Mouse (Mus musculus): ENCODE measurements around the gene Avp. TPM values are rescaled to one million over a fixed set of nuclear protein-coding genes. Genes with fewer than 3 reads are reported as not detected.

The Avp gene
- total and polyA plus RNA-seq, 2 experiments from 2014 or later: 92.1 to 181 TPM

DNA sequence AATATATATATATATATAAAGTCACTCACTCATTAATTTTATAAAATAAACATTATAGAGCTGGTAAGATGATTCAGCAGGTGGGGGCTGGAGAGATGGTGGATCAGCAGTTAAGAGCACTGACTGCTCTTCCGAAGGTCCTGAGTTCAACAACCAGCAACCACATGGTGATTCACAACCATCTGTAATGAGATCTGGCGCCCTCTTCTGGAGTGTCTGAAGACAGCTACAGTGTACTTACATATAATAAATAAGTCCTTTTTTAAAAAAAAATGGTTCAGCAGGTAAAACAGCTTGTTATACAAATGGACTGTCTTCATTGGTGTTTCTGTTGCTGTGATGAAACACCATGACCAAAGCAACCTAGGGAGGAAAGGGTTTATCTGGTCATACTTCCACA lies 24.3 kb downstream of the Avp start:
- H3K27me3 ChIP-seq (ENCODE audit: insufficient read depth, low read length): no peaks in the 10 kb centered on the region
- H3K4me3 ChIP-seq (ENCODE audit: low read depth, low read length): no peak overlapping the region
- ATAC-seq: no peak
- no peak overlapping the region for H3K9ac ChIP-seq
- TF ChIP-seq CTCF (IDR thresholded peaks at IDR 0.05; ENCODE audit: low read depth): no peak; the same call in none of the 2 replicates
- no peak overlapping the region for H3K4me2 ChIP-seq (ENCODE audit: low read depth)
- no peaks in the 10 kb centered on the region for H3K4me1 ChIP-seq (ENCODE audit: insufficient read depth)
- no peaks in the 10 kb centered on the region for H3K9me3 ChIP-seq (ENCODE audit: low read length)
- no peak for DNase-seq
- H3K27ac ChIP-seq (ENCODE audit: low read depth, low read length): no peak overlapping the region
- WGBS: 76% methylated on average over 2 of the region's 2 CpGs
- peaks cover 48% of the 10 kb centered on the region for H3K36me3 ChIP-seq (ENCODE audit: insufficient read depth)

DNA sequence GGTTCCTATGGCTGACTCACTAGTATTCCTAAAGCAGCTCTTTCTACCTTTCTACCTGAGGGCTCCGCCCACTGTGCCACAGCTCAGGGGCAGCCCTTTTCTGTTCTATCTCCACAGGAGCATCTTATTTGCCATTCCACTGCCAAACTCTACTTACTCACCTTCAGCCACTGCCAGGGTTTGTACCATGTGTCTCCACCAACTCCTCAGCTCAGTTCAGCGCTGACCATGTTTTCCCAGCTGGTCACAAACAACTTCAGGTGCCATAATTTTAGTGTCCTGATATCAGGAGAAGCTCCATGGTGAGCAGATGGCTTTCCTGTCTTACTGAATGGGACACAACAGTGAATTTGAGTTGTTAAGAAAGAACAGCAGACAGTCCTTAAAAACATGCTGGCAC lies 24.9 kb downstream of the Avp start:
- no peak for ATAC-seq
- H3K9me3 ChIP-seq (ENCODE audit: low read length): no peaks in the 10 kb centered on the region
- no peak overlapping the region for H3K4me2 ChIP-seq (ENCODE audit: low read depth)
- no peak overlapping the region for H3K27ac ChIP-seq (ENCODE audit: low read depth, low read length)
- H3K36me3 ChIP-seq (ENCODE audit: insufficient read depth): peaks cover 52% of the 10 kb centered on the region
- no peak for TF ChIP-seq CTCF (IDR thresholded peaks at IDR 0.05; ENCODE audit: low read depth)
- no peaks in the 10 kb centered on the region for H3K27me3 ChIP-seq (ENCODE audit: insufficient read depth, low read length)
- 99% methylated on average over 2 of the region's 2 CpGs for WGBS
- H3K4me3 ChIP-seq (ENCODE audit: low read depth, low read length): no peak overlapping the region
- H3K9ac ChIP-seq: no peak overlapping the region
- DNase-seq: no peak
- H3K4me1 ChIP-seq (ENCODE audit: insufficient read depth): no peaks in the 10 kb centered on the region

DNA sequence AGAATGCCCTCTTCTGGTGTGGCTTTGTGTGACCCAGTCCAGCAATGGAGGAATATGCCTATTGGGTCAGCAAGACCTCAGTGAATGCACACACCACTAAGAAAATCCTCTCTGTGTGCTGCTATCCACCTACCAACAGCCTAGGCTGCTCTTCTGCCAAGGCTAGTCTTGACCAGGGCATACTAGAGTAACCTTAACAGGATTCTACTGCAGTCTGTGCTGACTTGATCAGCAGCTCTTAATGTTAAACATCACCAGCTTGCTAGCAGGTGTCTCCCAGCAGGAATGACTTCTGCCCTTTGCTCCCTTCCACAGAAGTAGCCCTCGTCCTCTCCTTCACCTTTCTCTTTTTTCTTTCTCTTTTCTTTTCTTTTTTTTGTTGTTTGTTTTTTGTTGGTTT lies 26.1 kb downstream of the Avp start:
- no peak overlapping the region for H3K27ac ChIP-seq (ENCODE audit: low read depth, low read length)

DNA sequence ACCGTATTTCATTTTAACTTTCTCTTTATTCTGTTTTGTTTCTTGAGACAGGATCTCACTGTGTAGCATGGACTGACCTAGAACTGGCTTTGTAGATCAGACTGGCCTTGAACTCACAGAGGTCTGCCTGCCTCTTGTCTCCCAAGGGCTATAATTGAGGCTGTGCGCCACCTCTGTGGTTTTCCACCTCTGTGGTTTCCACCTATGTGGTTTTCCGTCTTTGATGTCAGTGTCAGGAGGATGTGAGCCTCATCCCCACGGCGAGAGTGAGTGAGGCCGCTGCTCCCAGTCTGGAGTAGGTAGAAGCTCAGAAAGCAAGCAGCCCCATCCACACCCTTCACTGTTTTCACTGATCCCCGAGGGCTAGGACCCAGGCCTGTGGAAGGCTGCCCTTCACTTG lies 27.5 kb downstream of the Avp start:
- Histone ChIP-seq H3K4me3 (ENCODE audit: low read depth, low read length) (no peak overlapping the region), H3K27me3 (ENCODE audit: insufficient read depth, low read length) (no peaks in the 10 kb centered on the region), H3K4me1 (ENCODE audit: insufficient read depth) (no peaks in the 10 kb centered on the region), H3K36me3 (ENCODE audit: insufficient read depth) (peaks cover 76% of the 10 kb centered on the region), H3K27ac (ENCODE audit: low read depth, low read length) (no peak overlapping the region), H3K4me2 (ENCODE audit: low read depth) (no peak overlapping the region), H3K9me3 (ENCODE audit: low read length) (no peaks in the 10 kb centered on the region), H3K9ac (no peak overlapping the region)
- 93% methylated on average over 7 of the region's 7 CpGs for WGBS
- no peak for TF ChIP-seq CTCF (IDR thresholded peaks at IDR 0.05; ENCODE audit: low read depth)
- ATAC-seq (no peak), DNase-seq (no peak)

More for the DNA sequence above, 26.1 kb downstream of the Avp start:
- Histone ChIP-seq H3K4me3 (ENCODE audit: low read depth, low read length) (no peak overlapping the region), H3K9ac (no peak overlapping the region), H3K4me2 (ENCODE audit: low read depth) (no peak overlapping the region), H3K27me3 (ENCODE audit: insufficient read depth, low read length) (no peaks in the 10 kb centered on the region), H3K36me3 (ENCODE audit: insufficient read depth) (peaks cover 64% of the 10 kb centered on the region), H3K4me1 (ENCODE audit: insufficient read depth) (no peaks in the 10 kb centered on the region), H3K9me3 (ENCODE audit: low read length) (no peaks in the 10 kb centered on the region)
- DNase-seq: no peak
- no peak for ATAC-seq
- TF ChIP-seq CTCF (IDR thresholded peaks at IDR 0.05; ENCODE audit: low read depth): no peak
- WGBS: 85% methylated on average over 1 of the region's 1 CpGs

DNA sequence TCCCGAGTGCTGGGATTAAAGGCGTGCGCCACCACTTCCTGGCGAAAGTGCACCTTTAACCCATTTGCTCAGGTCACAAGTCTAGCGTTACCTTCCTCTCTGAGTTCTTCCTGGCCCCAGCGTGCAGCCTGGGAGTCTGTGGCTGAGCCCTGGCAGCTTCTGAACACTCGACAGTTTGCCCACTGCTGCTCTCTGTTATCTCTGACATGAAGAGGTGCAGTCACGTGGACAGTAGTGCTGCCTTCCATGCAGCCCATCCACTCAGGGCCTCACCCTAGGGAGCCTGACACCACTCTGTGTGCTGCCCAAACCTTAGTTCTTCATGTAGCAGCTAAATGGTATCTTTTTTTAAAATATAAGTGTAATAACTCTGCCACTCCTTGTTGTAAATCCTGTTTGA lies 35.4 kb downstream of the Avp start:
- DNase-seq: no peak
- WGBS: 91% methylated on average over 8 of the region's 8 CpGs
- H3K4me3 ChIP-seq (ENCODE audit: low read depth, low read length): no peak overlapping the region
- no peaks in the 10 kb centered on the region for H3K4me1 ChIP-seq (ENCODE audit: insufficient read depth)
- no peak overlapping the region for H3K27ac ChIP-seq (ENCODE audit: low read depth, low read length)
- peaks cover 91% of the 10 kb centered on the region for H3K36me3 ChIP-seq (ENCODE audit: insufficient read depth)
- H3K27me3 ChIP-seq (ENCODE audit: insufficient read depth, low read length): no peaks in the 10 kb centered on the region
- no peaks in the 10 kb centered on the region for H3K9me3 ChIP-seq (ENCODE audit: low read length)
- H3K4me2 ChIP-seq (ENCODE audit: low read depth): no peak overlapping the region
- no peak overlapping the region for H3K9ac ChIP-seq
- ATAC-seq: no peak
- TF ChIP-seq CTCF (IDR thresholded peaks at IDR 0.05; ENCODE audit: low read depth): no peak

DNA sequence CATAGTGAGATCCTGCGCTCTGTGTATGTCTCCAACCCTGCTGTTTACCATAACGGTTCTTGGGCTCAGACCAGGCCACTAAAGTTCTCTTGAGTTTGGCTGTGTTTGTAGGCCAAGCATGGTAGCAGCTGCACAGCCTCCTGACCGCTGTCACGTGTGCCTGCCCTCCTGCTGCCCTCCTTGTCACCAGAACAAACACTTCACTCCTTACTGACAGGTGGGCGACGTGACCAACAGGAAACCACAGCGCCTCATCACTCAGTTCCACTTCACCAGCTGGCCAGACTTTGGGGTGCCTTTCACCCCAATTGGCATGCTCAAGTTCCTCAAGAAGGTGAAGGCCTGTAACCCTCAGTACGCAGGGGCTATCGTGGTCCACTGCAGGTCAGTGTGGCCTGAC lies 42.1 kb downstream of the Avp start:
- Histone ChIP-seq H3K27me3 (ENCODE audit: insufficient read depth, low read length) (no peaks in the 10 kb centered on the region), H3K9me3 (ENCODE audit: low read length) (no peaks in the 10 kb centered on the region), H3K4me1 (ENCODE audit: insufficient read depth) (no peaks in the 10 kb centered on the region), H3K36me3 (ENCODE audit: insufficient read depth) (peaks cover 92% of the 10 kb centered on the region), H3K4me3 (ENCODE audit: low read depth, low read length) (no peak overlapping the region), H3K9ac (no peak overlapping the region), H3K27ac (ENCODE audit: low read depth, low read length) (no peak overlapping the region), H3K4me2 (ENCODE audit: low read depth) (no peak overlapping the region)
- DNase-seq (no peak), ATAC-seq (no peak)
- WGBS: 94% methylated on average over 9 of the region's 9 CpGs
- TF ChIP-seq CTCF (IDR thresholded peaks at IDR 0.05; ENCODE audit: low read depth): no peak

DNA sequence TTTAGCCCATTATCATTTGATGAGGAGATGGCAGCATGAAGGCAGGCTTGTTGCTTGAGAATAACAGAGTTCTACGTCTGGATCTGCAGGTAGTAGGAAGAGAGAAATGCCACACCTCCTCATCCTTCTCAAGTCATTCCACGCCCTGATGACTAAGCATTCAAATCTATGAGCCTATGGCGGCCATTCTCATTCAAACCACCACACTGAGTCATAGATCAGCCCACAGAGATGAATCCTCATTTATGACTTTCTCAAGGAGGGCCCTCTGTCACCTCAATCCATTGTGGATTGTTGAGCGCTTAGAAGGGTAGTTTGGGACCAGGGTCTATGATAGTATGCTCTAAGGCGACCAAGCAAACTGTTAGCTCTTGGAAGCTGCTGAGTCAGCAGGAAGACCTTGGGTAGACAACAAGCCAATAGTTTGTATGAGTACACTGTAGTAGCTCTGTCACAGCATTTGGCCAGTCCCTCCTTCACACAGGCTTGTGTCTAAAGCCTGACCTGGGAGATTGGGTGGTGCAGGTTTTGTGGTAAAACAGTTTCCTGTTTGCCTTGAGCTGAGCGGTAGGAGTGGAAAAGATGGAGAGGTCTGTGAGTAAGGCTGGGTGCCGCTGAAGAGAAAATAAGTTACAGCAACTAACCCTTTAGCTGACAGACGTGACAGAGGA lies 43.3 kb downstream of the Avp start:
- no peaks in the 10 kb centered on the region for H3K9me3 ChIP-seq (ENCODE audit: low read length)
- no peak overlapping the region for H3K9ac ChIP-seq
- ATAC-seq (no peak), DNase-seq (no peak)
- WGBS: 94% methylated on average over 8 of the region's 8 CpGs
- no peak overlapping the region for H3K4me3 ChIP-seq (ENCODE audit: low read depth, low read length)
- TF ChIP-seq CTCF (IDR thresholded peaks at IDR 0.05; ENCODE audit: low read depth): no peak
- H3K27me3 ChIP-seq (ENCODE audit: insufficient read depth, low read length): no peaks in the 10 kb centered on the region
- no peak overlapping the region for H3K4me2 ChIP-seq (ENCODE audit: low read depth)
- H3K27ac ChIP-seq (ENCODE audit: low read depth, low read length): no peak overlapping the region
- peaks cover 91% of the 10 kb centered on the region for H3K36me3 ChIP-seq (ENCODE audit: insufficient read depth)
- no peaks in the 10 kb centered on the region for H3K4me1 ChIP-seq (ENCODE audit: insufficient read depth)

Measured in forebrain, postnatal 0 days (tissue).